In the genomic region with DNA sequence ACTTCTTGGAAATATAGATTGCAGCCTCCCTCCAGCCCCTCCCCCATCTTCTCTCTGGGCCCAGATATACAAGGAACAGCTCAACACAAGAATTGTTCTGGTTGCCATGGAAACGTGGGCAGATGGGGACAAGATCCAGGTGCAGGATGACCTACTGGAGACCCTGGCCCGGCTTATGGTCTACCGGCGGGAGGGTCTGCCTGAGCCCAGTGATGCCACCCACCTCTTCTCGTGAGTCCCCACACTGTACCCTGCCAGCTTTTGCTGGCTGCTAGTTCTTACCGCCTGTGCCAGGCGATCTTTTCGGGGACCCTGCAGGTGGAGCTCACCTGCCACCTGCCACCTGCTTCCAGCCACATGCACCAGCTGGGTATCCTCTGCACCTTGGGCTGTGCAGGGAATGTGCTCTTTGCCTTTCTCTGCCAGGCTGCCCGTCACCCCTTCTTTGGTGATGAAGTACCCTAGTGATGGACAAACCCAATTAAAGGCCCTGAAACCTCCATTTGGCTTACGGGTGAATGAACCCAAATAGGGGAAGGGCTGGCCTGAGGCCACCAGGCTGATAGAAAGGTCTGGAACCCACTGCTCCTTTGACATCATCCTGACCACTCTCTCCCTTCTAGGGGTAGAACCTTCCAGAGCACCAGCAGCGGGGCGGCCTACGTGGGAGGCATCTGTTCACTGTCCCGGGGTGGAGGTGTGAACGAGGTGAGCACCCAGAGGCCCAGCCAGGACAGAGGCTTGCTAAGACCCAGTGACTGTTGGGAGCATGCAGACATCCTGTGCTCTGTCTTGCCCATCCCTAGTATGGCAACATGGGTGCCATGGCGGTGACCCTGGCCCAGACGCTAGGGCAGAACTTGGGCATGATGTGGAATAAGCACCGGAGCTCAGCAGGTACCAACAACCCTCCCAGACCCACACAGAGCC, we compare ENCODE assay signal across 12 mouse cellular contexts. TPM values are rescaled to one million over a fixed set of nuclear protein-coding genes. Genes with fewer than 3 reads are reported as not detected.
DNase-seq lines count a peak whose midpoint lies in the region; ATAC-seq and TF ChIP-seq lines count a peak whose summit lies in the region.
"Had no signal": no experiment of that assay in that cellular context is flagged by ENCODE, and none has a peak within 500 bp of the region (broad histone marks: within the 10 kb centered on the region; RNA-seq: fewer than 3 reads in every experiment).

No protein-coding gene starts in this region.

- TF ChIP-seq POLR2A in myocyte (IDR thresholded peaks at IDR 0.05; ENCODE audit: insufficient read length, low read depth): no peak

- no peaks in the 10 kb centered on the region for H3K27me3 ChIP-seq in embryonic facial prominence, embryonic 11.5 days (ENCODE audit: control insufficient read depth, insufficient read depth, low read length)
- H3K27me3 ChIP-seq in hindbrain, embryonic 15.5 days: no peaks in the 10 kb centered on the region
- H3K27me3 ChIP-seq in myocyte (ENCODE audit: control insufficient read depth, insufficient read depth, insufficient read length): no peaks in the 10 kb centered on the region

- no peak overlapping the region for H3K4me3 ChIP-seq in embryonic facial prominence, embryonic 11.5 days (ENCODE audit: low read depth, low read length)
- H3K4me3 ChIP-seq in hindbrain, embryonic 15.5 days: no peak overlapping the region
- peak overlapping the region; percentile 22 for H3K4me3 ChIP-seq in myocyte

- ATAC-seq in embryonic facial prominence, embryonic 11.5 days (replicated peaks; ENCODE audit: insufficient number of reproducible peaks, low FRiP score, low TSS enrichment, low read depth): no peak
- no peak for ATAC-seq in hindbrain, embryonic 15.5 days (ENCODE audit: low FRiP score, low read depth)

- intact Hi-C loops in heart, postnatal 14 days (cut with DNase I): loop anchor here (5.0 kb wide), 1 partner anchor 219 kb away; no protein-coding TSS in a partner anchor

- H3K79me2 ChIP-seq in myocyte (ENCODE audit: control insufficient read depth, insufficient read depth): no peaks in the 10 kb centered on the region

- no peaks in the 10 kb centered on the region for H3K9me3 ChIP-seq in embryonic facial prominence, embryonic 11.5 days (replicated peaks; ENCODE audit: control insufficient read depth, low read length)
- no peaks in the 10 kb centered on the region for H3K9me3 ChIP-seq in hindbrain, embryonic 15.5 days
- H3K9me3 ChIP-seq: liver, embryonic 12.5 days had no signal

- no peak overlapping the region for H3ac ChIP-seq in myocyte (ENCODE audit: control insufficient read depth, insufficient read length)

- DNase-seq in heart, adult 11 months: peak; percentile 92
- DNase-seq in heart, postnatal 14 days: no peak
- DNase-seq in embryonic facial prominence, embryonic 11.5 days (ENCODE audit: low spot score): peak; percentile 69
- no peak for DNase-seq in B cell, adult 2 months
- DNase-seq in layer of hippocampus, adult 18-20 months (ENCODE audit: low spot score in 2 of 2): no peak
- no peak for DNase-seq in right cerebral cortex, postnatal 36 days (ENCODE audit: low spot score in 2 of 2)

- H3K4me2 ChIP-seq in embryonic facial prominence, embryonic 11.5 days (ENCODE audit: low read depth, low read length): no peak overlapping the region; the same call in 1 of the 2 replicates
- H3K4me2 ChIP-seq in hindbrain, embryonic 15.5 days: no peak overlapping the region
- H3K4me2 ChIP-seq in myocyte (ENCODE audit: low read depth): no peak overlapping the region

- no peak overlapping the region for H3K27ac ChIP-seq in embryonic facial prominence, embryonic 11.5 days (replicated peaks; ENCODE audit: low read depth, low read length)
- H3K27ac ChIP-seq in hindbrain, embryonic 15.5 days (replicated peaks): peak overlapping the region; percentile 96
- H3K27ac ChIP-seq: liver, embryonic 12.5 days had no signal

- H3K9ac ChIP-seq in embryonic facial prominence, embryonic 11.5 days (replicated peaks; ENCODE audit: low read length): no peak overlapping the region
- no peak overlapping the region for H3K9ac ChIP-seq in hindbrain, embryonic 15.5 days
- H3K9ac ChIP-seq: liver, embryonic 12.5 days had no signal

- peaks cover 28% of the 10 kb centered on the region for H3K4me1 ChIP-seq in embryonic facial prominence, embryonic 11.5 days (ENCODE audit: control insufficient read depth, insufficient read depth, low read length)
- peaks cover 58% of the 10 kb centered on the region for H3K4me1 ChIP-seq in hindbrain, embryonic 15.5 days (replicated peaks)

- 61% methylated on average over 18 of the region's 18 CpGs for WGBS in embryonic facial prominence, embryonic 11.5 days
- WGBS in hindbrain, embryonic 15.5 days: 62% methylated on average over 18 of the region's 18 CpGs

- no peaks in the 10 kb centered on the region for H3K36me3 ChIP-seq in embryonic facial prominence, embryonic 11.5 days (replicated peaks; ENCODE audit: control insufficient read depth, insufficient read depth, low read depth, low read length)
- H3K36me3 ChIP-seq in hindbrain, embryonic 15.5 days: peaks cover 10% of the 10 kb centered on the region
- no peaks in the 10 kb centered on the region for H3K36me3 ChIP-seq in myocyte (ENCODE audit: control insufficient read depth, insufficient read depth)
- H3K36me3 ChIP-seq: liver, embryonic 12.5 days had no signal

TF ChIP-seq in myocyte, 11 proteins besides CTCF, POLR2A, EP300 and RAD21:
- TF ChIP-seq MAX (IDR thresholded peaks at IDR 0.05; ENCODE audit: low read depth) (no peak), TCF12 (IDR thresholded peaks at IDR 0.05; ENCODE audit: insufficient read depth, poor library complexity, severe bottlenecking) (no peak), POLR2AphosphoS2 (IDR thresholded peaks at IDR 0.05; ENCODE audit: insufficient read length, low read depth) (no peak), TCF3 (IDR thresholded peaks at IDR 0.05; ENCODE audit: insufficient read length, low read depth) (no peak), MYOD1 (IDR thresholded peaks at IDR 0.05; ENCODE audit: control insufficient read depth in 1 of 3, insufficient read length in 2 of 3, low read depth in 2 of 3) (no peak), E2F4 (IDR thresholded peaks at IDR 0.05; ENCODE audit: insufficient read depth) (no peak), REST (IDR thresholded peaks at IDR 0.05; ENCODE audit: insufficient read depth, insufficient read length) (no peak), CEBPB (IDR thresholded peaks at IDR 0.05; ENCODE audit: insufficient read depth, poor library complexity, severe bottlenecking) (no peak), MYOG (IDR thresholded peaks at IDR 0.05; ENCODE audit: control insufficient read depth in 1 of 3, insufficient read depth in 1 of 3, insufficient read length in 2 of 3, low read depth in 2 of 3) (no peak), USF1 (IDR thresholded peaks at IDR 0.05; ENCODE audit: low read depth) (no peak), SRF (IDR thresholded peaks at IDR 0.05; ENCODE audit: control insufficient read depth, insufficient read length, low read depth) (no peak)

RNA-seq across cellular contexts. Expression of a gene that starts 11.8 kb away (rescaled TPM):
- total RNA-seq in heart, postnatal 14 days (2021): 1 to 10 TPM; 4.0 to 4.4 TPM
- 13.9 and 16.3 TPM in 2 replicates for polyA plus RNA-seq in embryonic facial prominence, embryonic 11.5 days (2014; fragmentation: Nextera tagmentation; extraction: Ambion mirVana)
- 25.6 and 25.9 TPM in 2 replicates for polyA plus RNA-seq in hindbrain, embryonic 15.5 days (2015; fragmentation: Nextera tagmentation; extraction: Ambion mirVana)
- polyA plus RNA-seq in myocyte (2012; fragmentation: generic; extraction: Trizol): 0.19 TPM
- 100 to 1,000 TPM; 166 to 185 TPM for total RNA-seq in layer of hippocampus, adult 18-20 months (2021)
- total RNA-seq: granulocyte monocyte progenitor cell, adult 5-6 weeks had no signal

RNA-seq across cellular contexts. Expression of a gene that starts 46.5 kb away (rescaled TPM):
- total RNA-seq in heart, postnatal 14 days (2021): 10 to 100 TPM; 37.7 to 42.6 TPM
- 90.5 and 97.0 TPM in 2 replicates for polyA plus RNA-seq in embryonic facial prominence, embryonic 11.5 days (2014; fragmentation: Nextera tagmentation; extraction: Ambion mirVana)
- polyA plus RNA-seq in hindbrain, embryonic 15.5 days (2015; fragmentation: Nextera tagmentation; extraction: Ambion mirVana): 32.5 and 32.8 TPM in 2 replicates
- 10.3 TPM for polyA plus RNA-seq in myocyte (2012; fragmentation: generic; extraction: Trizol)
- 1 to 10 TPM; 3.0 to 3.8 TPM for total RNA-seq in layer of hippocampus, adult 18-20 months (2021)
- total RNA-seq: granulocyte monocyte progenitor cell, adult 5-6 weeks; hematopoietic stem cell, adult 5-6 weeks; monocyte, adult 5-6 weeks had no signal

Comparison
In these comparisons a context has a peak if more than half of its experiments do, and no peak if none do; other contexts are left out.
1. DNase-seq: peak in heart, adult 11 months (single experiment) and embryonic facial prominence, embryonic 11.5 days (single experiment); none in heart, postnatal 14 days (0 of 2), B cell, adult 2 months (0 of 2), layer of hippocampus, adult 18-20 months (0 of 2) and right cerebral cortex, postnatal 36 days (0 of 2).
2. RNA of a gene that starts 11.8 kb away (polyA plus RNA-seq): 25.6 to 25.9 TPM in hindbrain, embryonic 15.5 days and 13.9 to 16.3 TPM in embryonic facial prominence, embryonic 11.5 days; 0.19 TPM in myocyte (single experiment); every median in the first group is over 10 times any median in the second.